Mouse (Mus musculus): ENCODE results near the gene Mrpl41. TPM values are rescaled to one million over a fixed set of nuclear protein-coding genes. Genes with fewer than 3 reads are reported as not detected.
"Not testable (repeated sequence)": the region's sequence is repeated elsewhere in the genome, so short reads cannot be mapped to it uniquely, and the experiment has no call there.

Gene Mrpl41
- polyA plus RNA-seq, 1 experiment from 2014 or later: 139 TPM

- DNase-seq (ENCODE audit: low spot score): no peak
- 83% methylated on average over 4 of the region's 4 CpGs for WGBS
- peaks cover 22% of the 10 kb centered on the region for H3K4me1 ChIP-seq
- no peaks in the 10 kb centered on the region for H3K27me3 ChIP-seq (ENCODE audit: low read depth, poor library complexity, severe bottlenecking)
- no peak overlapping the region for H3K27ac ChIP-seq (replicated peaks)
- H3K9me3 ChIP-seq (replicated peaks): no peaks in the 10 kb centered on the region
- no peak overlapping the region for H3K4me3 ChIP-seq
- peaks cover 83% of the 10 kb centered on the region for H3K36me3 ChIP-seq
Observed at GRCm38 (mm10) chr2:24970386-24970785, 4.5 kb downstream of the Mrpl41 start.

- no peaks in the 10 kb centered on the region for H3K27me3 ChIP-seq (ENCODE audit: low read depth, poor library complexity, severe bottlenecking)
- peak; percentile 88 for DNase-seq (ENCODE audit: low spot score)
- H3K36me3 ChIP-seq: peaks cover 82% of the 10 kb centered on the region
- peak within 1 kb of the TSS; percentile 92 for H3K27ac ChIP-seq (replicated peaks)
- peaks cover 12% of the 10 kb centered on the region for H3K4me1 ChIP-seq
- H3K9me3 ChIP-seq (replicated peaks): no peaks in the 10 kb centered on the region
- peak within 1 kb of the TSS; percentile 92 for H3K4me3 ChIP-seq
- 2% methylated on average over 28 of the region's 28 CpGs for WGBS
Observed at GRCm38 (mm10) chr2:24962304-24963000, 12.4 kb downstream of the Mrpl41 start, which contains the start of gene Dph7. Gene Dph7, plus strand, starts transcription at chr2:24962400.

GRCm38 (mm10) chr2:24960910-24961309 is 14.0 kb downstream of the Mrpl41 start:
- no peaks in the 10 kb centered on the region for H3K27me3 ChIP-seq (ENCODE audit: low read depth, poor library complexity, severe bottlenecking)
- no peaks in the 10 kb centered on the region for H3K9me3 ChIP-seq (replicated peaks)
- 44% methylated on average over 3 of the region's 3 CpGs for WGBS
- H3K4me3 ChIP-seq: no peak overlapping the region
- no peak overlapping the region for H3K27ac ChIP-seq (replicated peaks)
- H3K4me1 ChIP-seq: peaks cover 12% of the 10 kb centered on the region
- peaks cover 82% of the 10 kb centered on the region for H3K36me3 ChIP-seq
- DNase-seq (ENCODE audit: low spot score): peak; percentile 41

- Histone ChIP-seq H3K4me3 (no peak overlapping the region), H3K4me1 (peaks cover 24% of the 10 kb centered on the region), H3K9me3 (replicated peaks) (no peaks in the 10 kb centered on the region), H3K27me3 (ENCODE audit: low read depth, poor library complexity, severe bottlenecking) (peaks cover 13% of the 10 kb centered on the region), H3K36me3 (peaks cover 65% of the 10 kb centered on the region), H3K27ac (replicated peaks) (no peak overlapping the region)
- 88% methylated on average over 4 of the region's 4 CpGs for WGBS
- DNase-seq (ENCODE audit: low spot score): no peak
Observed at GRCm38 (mm10) chr2:24952537-24953055, 22.3 kb downstream of the Mrpl41 start.

GRCm38 (mm10) chr2:24950189-24950535 is 24.7 kb downstream of the Mrpl41 start:
- Histone ChIP-seq H3K36me3 (peaks cover 41% of the 10 kb centered on the region), H3K4me3 (peak overlapping the region; percentile 98), H3K4me1 (peaks cover 24% of the 10 kb centered on the region), H3K27ac (replicated peaks) (peak overlapping the region; percentile 95), H3K9me3 (replicated peaks) (no peaks in the 10 kb centered on the region), H3K27me3 (ENCODE audit: low read depth, poor library complexity, severe bottlenecking) (peaks cover 13% of the 10 kb centered on the region)
- peak; percentile 42 for DNase-seq (ENCODE audit: low spot score)
- 0% methylated on average over 31 of the region's 31 CpGs for WGBS

- Histone ChIP-seq H3K4me1 (peaks cover 24% of the 10 kb centered on the region), H3K27me3 (ENCODE audit: low read depth, poor library complexity, severe bottlenecking) (peaks cover 13% of the 10 kb centered on the region), H3K36me3 (peaks cover 36% of the 10 kb centered on the region), H3K4me3 (peak within 1 kb of the TSS; percentile 98), H3K27ac (replicated peaks) (peak within 1 kb of the TSS; percentile 95), H3K9me3 (replicated peaks) (no peaks in the 10 kb centered on the region)
- under 1% methylated on average over 108 of the region's 108 CpGs for WGBS
- peak; percentile 97 for DNase-seq (ENCODE audit: low spot score)
Observed at GRCm38 (mm10) chr2:24949421-24950188, 25.3 kb downstream of the Mrpl41 start, which contains the start of gene Zmynd19. Gene Zmynd19, plus strand, starts transcription at chr2:24949792.

GRCm38 (mm10) chr2:24944304-24944703 is 30.6 kb downstream of the Mrpl41 start:
- WGBS: 45% methylated on average over 2 of the region's 2 CpGs
- H3K27me3 ChIP-seq (ENCODE audit: low read depth, poor library complexity, severe bottlenecking): peaks cover 13% of the 10 kb centered on the region
- not testable (repeated sequence) for H3K9me3 ChIP-seq (replicated peaks); DNase-seq (ENCODE audit: low spot score); H3K27ac ChIP-seq (replicated peaks); H3K4me1 ChIP-seq; H3K36me3 ChIP-seq; H3K4me3 ChIP-seq

GRCm38 (mm10) chr2:24942092-24942491 is 32.8 kb downstream of the Mrpl41 start:
- H3K27me3 ChIP-seq (ENCODE audit: low read depth, poor library complexity, severe bottlenecking): no peaks in the 10 kb centered on the region; the same call in 1 of the 2 replicates
- 86% methylated on average over 4 of the region's 4 CpGs for WGBS

GRCm38 (mm10) chr2:24935057-24935796 is 39.7 kb downstream of the Mrpl41 start, which contains the start of gene Arrdc1:
Gene Arrdc1, minus strand, starts transcription at chr2:24935252.
- Histone ChIP-seq H3K4me3 (peak within 1 kb of the TSS; percentile 73), H3K4me1 (peaks cover 19% of the 10 kb centered on the region), H3K27ac (replicated peaks) (peak within 1 kb of the TSS; percentile 81), H3K9me3 (replicated peaks) (no peaks in the 10 kb centered on the region), H3K27me3 (ENCODE audit: low read depth, poor library complexity, severe bottlenecking) (peaks cover 32% of the 10 kb centered on the region), H3K36me3 (no peaks in the 10 kb centered on the region)
- peak; percentile 92 for DNase-seq (ENCODE audit: low spot score)
- under 1% methylated on average over 49 of the region's 49 CpGs for WGBS

More at GRCm38 (mm10) chr2:24942092-24942491, 32.8 kb downstream of the Mrpl41 start:
- no peaks in the 10 kb centered on the region for H3K4me1 ChIP-seq
- H3K4me3 ChIP-seq: no peak overlapping the region
- H3K27ac ChIP-seq (replicated peaks): no peak overlapping the region
- no peak for DNase-seq (ENCODE audit: low spot score)
- H3K36me3 ChIP-seq: no peaks in the 10 kb centered on the region
- no peaks in the 10 kb centered on the region for H3K9me3 ChIP-seq (replicated peaks)

- Histone ChIP-seq H3K4me3 (peak overlapping the region; percentile 73), H3K27me3 (ENCODE audit: low read depth, poor library complexity, severe bottlenecking) (peaks cover 32% of the 10 kb centered on the region), H3K9me3 (replicated peaks) (no peaks in the 10 kb centered on the region), H3K36me3 (no peaks in the 10 kb centered on the region), H3K27ac (replicated peaks) (peak overlapping the region; percentile 81), H3K4me1 (peaks cover 19% of the 10 kb centered on the region)
- no peak for DNase-seq (ENCODE audit: low spot score)
- 4% methylated on average over 19 of the region's 19 CpGs for WGBS
Observed at GRCm38 (mm10) chr2:24934441-24934963, 40.4 kb downstream of the Mrpl41 start.

- DNase-seq (ENCODE audit: low spot score): no peak
- Histone ChIP-seq H3K9me3 (replicated peaks) (no peaks in the 10 kb centered on the region), H3K27ac (replicated peaks) (no peak overlapping the region), H3K4me3 (no peak overlapping the region), H3K36me3 (no peaks in the 10 kb centered on the region), H3K4me1 (peaks cover 6% of the 10 kb centered on the region), H3K27me3 (ENCODE audit: low read depth, poor library complexity, severe bottlenecking) (peaks cover 15% of the 10 kb centered on the region)
- WGBS: 92% methylated on average over 5 of the region's 5 CpGs
Observed at GRCm38 (mm10) chr2:24929593-24929992, 45.3 kb downstream of the Mrpl41 start.

GRCm38 (mm10) chr2:24929119-24929518 is 45.8 kb downstream of the Mrpl41 start:
- H3K36me3 ChIP-seq: no peaks in the 10 kb centered on the region
- H3K27ac ChIP-seq (replicated peaks): no peak overlapping the region
- H3K9me3 ChIP-seq (replicated peaks): no peaks in the 10 kb centered on the region
- WGBS: 64% methylated on average over 2 of the region's 2 CpGs
- no peak for DNase-seq (ENCODE audit: low spot score)
- peaks cover 1% of the 10 kb centered on the region for H3K4me1 ChIP-seq
- H3K27me3 ChIP-seq (ENCODE audit: low read depth, poor library complexity, severe bottlenecking): peaks cover 10% of the 10 kb centered on the region
- no peak overlapping the region for H3K4me3 ChIP-seq
